ENCODE assay signal across 13 mouse cellular contexts in genomic region chr11:120356319-120356840, GRCm38 (mm10). TPM values are rescaled to one million over a fixed set of nuclear protein-coding genes. Genes with fewer than 3 reads are reported as not detected.
DNase-seq lines count a peak whose midpoint lies in the region; ATAC-seq and TF ChIP-seq lines count a peak whose summit lies in the region.
"Had no signal": no experiment of that assay in that cellular context is flagged by ENCODE, and none has a peak within 500 bp of the region (broad histone marks: within the 10 kb centered on the region; RNA-seq: fewer than 3 reads in every experiment).

No protein-coding gene starts in this region.

- ATAC-seq in intestine, embryonic 15.5 days, result no peak
- no peak for ATAC-seq in intestine, embryonic 16.5 days
- no peak for ATAC-seq in midbrain, postnatal 0 days (ENCODE audit: low FRiP score)
- no peak for ATAC-seq in embryonic facial prominence, embryonic 12.5 days (ENCODE audit: insufficient number of reproducible peaks, insufficient read depth, low FRiP score, low TSS enrichment)
- no peak for ATAC-seq in stomach, embryonic 15.5 days (ENCODE audit: insufficient read depth, low FRiP score, low read depth)
- ATAC-seq: midbrain, embryonic 15.5 days had no signal

- no peak overlapping the region for H3K4me3 ChIP-seq in intestine, embryonic 15.5 days (replicated peaks)
- H3K4me3 ChIP-seq in intestine, embryonic 16.5 days (ENCODE audit: low read length), result no peak overlapping the region
- no peak overlapping the region for H3K4me3 ChIP-seq in midbrain, postnatal 0 days (ENCODE audit: low read depth, low read length)
- H3K4me3 ChIP-seq in midbrain, embryonic 10.5 days, result no peak overlapping the region
- no peak overlapping the region for H3K4me3 ChIP-seq in embryonic facial prominence, embryonic 12.5 days
- H3K4me3 ChIP-seq in stomach, embryonic 15.5 days (replicated peaks), result no peak overlapping the region
- H3K4me3 ChIP-seq: forebrain, embryonic 12.5 days; hindbrain, embryonic 10.5 days; midbrain, embryonic 15.5 days had no signal

- 83% methylated on average over 15 of the region's 15 CpGs for WGBS in intestine, embryonic 15.5 days
- 80% methylated on average over 15 of the region's 15 CpGs for WGBS in intestine, embryonic 16.5 days
- WGBS in midbrain, postnatal 0 days, result 87% methylated on average over 15 of the region's 15 CpGs
- WGBS in midbrain, embryonic 10.5 days, result 88% methylated on average over 15 of the region's 15 CpGs
- 84% methylated on average over 15 of the region's 15 CpGs for WGBS in embryonic facial prominence, embryonic 12.5 days
- WGBS in stomach, embryonic 15.5 days, result 75% methylated on average over 15 of the region's 15 CpGs

- H3K4me1 ChIP-seq in intestine, embryonic 15.5 days (replicated peaks), result peaks cover 68% of the 10 kb centered on the region
- peaks cover 57% of the 10 kb centered on the region for H3K4me1 ChIP-seq in intestine, embryonic 16.5 days (ENCODE audit: control insufficient read depth, insufficient read depth, low read length)
- peaks cover 16% of the 10 kb centered on the region for H3K4me1 ChIP-seq in midbrain, postnatal 0 days (ENCODE audit: insufficient read depth, low read length)
- H3K4me1 ChIP-seq in midbrain, embryonic 10.5 days, result peaks cover 49% of the 10 kb centered on the region
- H3K4me1 ChIP-seq in embryonic facial prominence, embryonic 12.5 days, result peaks cover 68% of the 10 kb centered on the region
- H3K4me1 ChIP-seq in stomach, embryonic 15.5 days, result peaks cover 71% of the 10 kb centered on the region

- no peak overlapping the region for H3K9ac ChIP-seq in intestine, embryonic 15.5 days
- no peak overlapping the region for H3K9ac ChIP-seq in intestine, embryonic 16.5 days (ENCODE audit: low read depth, low read length)
- no peak overlapping the region for H3K9ac ChIP-seq in midbrain, postnatal 0 days (replicated peaks; ENCODE audit: low read length, poor library complexity, severe bottlenecking)
- H3K9ac ChIP-seq in embryonic facial prominence, embryonic 12.5 days, result no peak overlapping the region
- H3K9ac ChIP-seq in stomach, embryonic 15.5 days, result no peak overlapping the region
- H3K9ac ChIP-seq: midbrain, embryonic 15.5 days had no signal

- H3K27ac ChIP-seq in intestine, embryonic 15.5 days, result 0 out of 2 replicates have a peak overlapping the region, but pooled peaks have one; percentile 1
- H3K27ac ChIP-seq in intestine, embryonic 16.5 days (ENCODE audit: low read length), result no peak overlapping the region
- no peak overlapping the region for H3K27ac ChIP-seq in midbrain, postnatal 0 days (ENCODE audit: low read depth, low read length)
- no peak overlapping the region for H3K27ac ChIP-seq in midbrain, embryonic 10.5 days (replicated peaks)
- H3K27ac ChIP-seq in embryonic facial prominence, embryonic 12.5 days, result peak overlapping the region; percentile 97; the same call in 1 of the 2 replicates
- H3K27ac ChIP-seq in stomach, embryonic 15.5 days, result peak overlapping the region; percentile 93; the same call in 1 of the 2 replicates
- H3K27ac ChIP-seq: midbrain, embryonic 15.5 days had no signal

- H3K4me2 ChIP-seq in intestine, embryonic 15.5 days (replicated peaks), result no peak overlapping the region
- H3K4me2 ChIP-seq in intestine, embryonic 16.5 days (ENCODE audit: low read depth, low read length), result no peak overlapping the region
- H3K4me2 ChIP-seq in midbrain, postnatal 0 days (ENCODE audit: low read depth, low read length, poor library complexity, severe bottlenecking), result no peak overlapping the region
- no peak overlapping the region for H3K4me2 ChIP-seq in embryonic facial prominence, embryonic 12.5 days (replicated peaks)
- no peak overlapping the region for H3K4me2 ChIP-seq in stomach, embryonic 15.5 days
- H3K4me2 ChIP-seq: forebrain, embryonic 12.5 days; midbrain, embryonic 15.5 days had no signal

- peak; percentile 41 for TF ChIP-seq CTCF in midbrain, postnatal 0 days (IDR thresholded peaks at IDR 0.05)

- H3K27me3 ChIP-seq in intestine, embryonic 15.5 days (replicated peaks), result no peaks in the 10 kb centered on the region
- no peaks in the 10 kb centered on the region for H3K27me3 ChIP-seq in intestine, embryonic 16.5 days (replicated peaks; ENCODE audit: control insufficient read depth, insufficient read depth, low read length)
- H3K27me3 ChIP-seq in midbrain, postnatal 0 days (ENCODE audit: insufficient read depth, low read length), result no peaks in the 10 kb centered on the region
- peaks cover 6% of the 10 kb centered on the region; the same call in 1 of the 2 replicates for H3K27me3 ChIP-seq in midbrain, embryonic 10.5 days (ENCODE audit: low read depth, poor library complexity, severe bottlenecking)
- no peaks in the 10 kb centered on the region for H3K27me3 ChIP-seq in embryonic facial prominence, embryonic 12.5 days
- no peaks in the 10 kb centered on the region for H3K27me3 ChIP-seq in stomach, embryonic 15.5 days (replicated peaks)
- H3K27me3 ChIP-seq: forebrain, embryonic 12.5 days; midbrain, embryonic 15.5 days had no signal

- DNase-seq in midbrain, postnatal 0 days (ENCODE audit: low spot score), result no peak
- DNase-seq in midbrain, embryonic 10.5 days (ENCODE audit: low spot score), result no peak
- DNase-seq in cerebellum, adult 11-12 months, result no peak
- DNase-seq: cerebellum, adult 2 months; kidney, adult 9 months; lung, adult 18-20 months had no signal

- H3K9me3 ChIP-seq in intestine, embryonic 15.5 days, result no peaks in the 10 kb centered on the region
- H3K9me3 ChIP-seq in intestine, embryonic 16.5 days (ENCODE audit: control insufficient read depth, low read length), result no peaks in the 10 kb centered on the region
- no peaks in the 10 kb centered on the region for H3K9me3 ChIP-seq in midbrain, postnatal 0 days (ENCODE audit: low read length)
- no peaks in the 10 kb centered on the region for H3K9me3 ChIP-seq in midbrain, embryonic 10.5 days (replicated peaks)
- H3K9me3 ChIP-seq in embryonic facial prominence, embryonic 12.5 days, result no peaks in the 10 kb centered on the region
- H3K9me3 ChIP-seq in stomach, embryonic 15.5 days, result no peaks in the 10 kb centered on the region
- H3K9me3 ChIP-seq: forebrain, embryonic 12.5 days; hindbrain, embryonic 10.5 days; midbrain, embryonic 15.5 days had no signal

- H3K36me3 ChIP-seq in intestine, embryonic 15.5 days, result no peaks in the 10 kb centered on the region
- H3K36me3 ChIP-seq in intestine, embryonic 16.5 days (ENCODE audit: control insufficient read depth, insufficient read depth, low read length), result no peaks in the 10 kb centered on the region
- no peaks in the 10 kb centered on the region for H3K36me3 ChIP-seq in midbrain, postnatal 0 days (ENCODE audit: insufficient read depth, low read length)
- no peaks in the 10 kb centered on the region for H3K36me3 ChIP-seq in midbrain, embryonic 10.5 days
- no peaks in the 10 kb centered on the region; the same call in 1 of the 2 replicates for H3K36me3 ChIP-seq in embryonic facial prominence, embryonic 12.5 days
- H3K36me3 ChIP-seq in stomach, embryonic 15.5 days, result no peaks in the 10 kb centered on the region
- H3K36me3 ChIP-seq: forebrain, embryonic 12.5 days; hindbrain, embryonic 10.5 days; midbrain, embryonic 15.5 days had no signal

RNA-seq across cellular contexts. Expression of gene Fscn2, which starts 5.0 kb away (rescaled TPM):
- polyA plus RNA-seq in intestine, embryonic 15.5 days (2015; fragmentation: Nextera tagmentation; extraction: Ambion mirVana), result 0.18 TPM in 1 of 2 replicates, not detected in the other
- 0.55 TPM in 1 of 2 replicates, not detected in the other for polyA plus RNA-seq in intestine, embryonic 16.5 days (2015; fragmentation: Nextera tagmentation; extraction: Ambion mirVana)
- total RNA-seq in midbrain, postnatal 0 days (2014; rRNA removed), result 0.71 TPM in 1 of 2 replicates, not detected in the other
- 0.71 and 1.5 TPM in 2 replicates for polyA plus RNA-seq in midbrain, postnatal 0 days (2015; fragmentation: Nextera tagmentation; extraction: Ambion mirVana)
- polyA plus RNA-seq in midbrain, embryonic 10.5 days (2016; fragmentation: Nextera tagmentation; extraction: Ambion mirVana), result 0.61 and 0.62 TPM in 2 replicates
- polyA plus RNA-seq in embryonic facial prominence, embryonic 12.5 days (2016; fragmentation: Nextera tagmentation; extraction: Ambion mirVana), result 0.61 and 0.78 TPM in 2 replicates
- polyA plus RNA-seq in stomach, embryonic 15.5 days (2015; fragmentation: Nextera tagmentation; extraction: Ambion mirVana), result 0.49 and 0.85 TPM in 2 replicates
- polyA plus RNA-seq: cerebellum, adult 2 months had no signal

RNA-seq across cellular contexts. Expression of gene Actg1, which starts 8.0 kb away (rescaled TPM):
- 2,607 and 2,658 TPM in 2 replicates for polyA plus RNA-seq in intestine, embryonic 15.5 days (2015; fragmentation: Nextera tagmentation; extraction: Ambion mirVana)
- polyA plus RNA-seq in intestine, embryonic 16.5 days (2015; fragmentation: Nextera tagmentation; extraction: Ambion mirVana), result 2,886 and 2,944 TPM in 2 replicates
- total RNA-seq in midbrain, postnatal 0 days (2014; rRNA removed), result 2,534 and 2,842 TPM in 2 replicates
- 3,992 and 4,056 TPM in 2 replicates for polyA plus RNA-seq in midbrain, postnatal 0 days (2015; fragmentation: Nextera tagmentation; extraction: Ambion mirVana)
- polyA plus RNA-seq in midbrain, embryonic 10.5 days (2016; fragmentation: Nextera tagmentation; extraction: Ambion mirVana), result 2,836 and 2,964 TPM in 2 replicates
- 3,148 and 3,183 TPM in 2 replicates for polyA plus RNA-seq in embryonic facial prominence, embryonic 12.5 days (2016; fragmentation: Nextera tagmentation; extraction: Ambion mirVana)
- polyA plus RNA-seq in stomach, embryonic 15.5 days (2015; fragmentation: Nextera tagmentation; extraction: Ambion mirVana), result 2,501 and 2,557 TPM in 2 replicates

RNA-seq across cellular contexts. Expression of gene Faap100, which starts 22.2 kb away (rescaled TPM):
- 24.2 and 29.4 TPM in 2 replicates for polyA plus RNA-seq in intestine, embryonic 15.5 days (2015; fragmentation: Nextera tagmentation; extraction: Ambion mirVana)
- polyA plus RNA-seq in intestine, embryonic 16.5 days (2015; fragmentation: Nextera tagmentation; extraction: Ambion mirVana), result 26.6 and 28.6 TPM in 2 replicates
- total RNA-seq in midbrain, postnatal 0 days (2014; rRNA removed), result 165 and 180 TPM in 2 replicates
- 109 and 114 TPM in 2 replicates for polyA plus RNA-seq in midbrain, postnatal 0 days (2015; fragmentation: Nextera tagmentation; extraction: Ambion mirVana)
- 34.5 and 41.8 TPM in 2 replicates for polyA plus RNA-seq in midbrain, embryonic 10.5 days (2016; fragmentation: Nextera tagmentation; extraction: Ambion mirVana)
- 44.6 and 48.3 TPM in 2 replicates for polyA plus RNA-seq in embryonic facial prominence, embryonic 12.5 days (2016; fragmentation: Nextera tagmentation; extraction: Ambion mirVana)
- 31.5 and 33.0 TPM in 2 replicates for polyA plus RNA-seq in stomach, embryonic 15.5 days (2015; fragmentation: Nextera tagmentation; extraction: Ambion mirVana)

Comparison
In these comparisons a context has a peak if more than half of its experiments do, and no peak if none do; other contexts are left out.
1. H3K27ac ChIP-seq: peak in intestine, embryonic 15.5 days (single experiment), embryonic facial prominence, embryonic 12.5 days (single experiment) and stomach, embryonic 15.5 days (single experiment); none in intestine, embryonic 16.5 days (single experiment), midbrain, postnatal 0 days (single experiment) and midbrain, embryonic 10.5 days (single experiment).